Mouse (Mus musculus): ENCODE data around the gene Kndc1.

DNA sequence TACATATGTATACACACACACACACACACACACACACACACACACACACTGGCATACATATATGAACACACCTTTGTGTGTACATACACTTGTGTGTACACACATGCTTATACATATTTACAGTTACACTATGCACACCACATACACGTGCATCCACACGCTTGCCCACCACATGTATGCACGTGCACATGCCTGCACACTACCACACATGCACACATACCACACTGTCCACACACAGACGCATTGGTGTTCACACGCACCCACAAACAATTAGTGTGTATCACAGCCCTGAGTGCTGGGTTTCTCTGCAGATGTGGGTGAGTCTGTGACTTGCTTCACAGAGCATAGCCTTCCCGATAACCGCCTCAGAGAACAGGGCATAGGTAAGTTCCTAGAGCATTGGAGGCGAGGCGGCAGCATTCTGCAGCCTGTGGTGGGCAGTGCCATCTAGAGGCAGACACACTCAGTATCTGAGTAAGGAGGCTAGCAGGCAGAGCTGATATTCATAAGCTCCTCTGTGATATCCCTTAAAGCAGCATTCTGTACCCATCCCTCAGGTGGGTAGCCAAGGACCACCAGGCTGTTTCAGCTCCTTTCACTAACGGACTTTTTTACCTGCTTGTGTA lies 17.2 kb upstream of the Kndc1 start:
- no peak for TF ChIP-seq POLR2A (IDR thresholded peaks at IDR 0.05; ENCODE audit: borderline replicate concordance, low read depth, low read length)
- TF ChIP-seq CTCF (IDR thresholded peaks at IDR 0.05; ENCODE audit: low read depth, low read length) = no peak; the same call in 1 of the 2 replicates

Data from bone marrow macrophage, adult 2 months (primary cell).